Mouse (Mus musculus) cerebellum, adult 11 months (tissue): ENCODE data around the gene Asb14.
"Not testable (repeated sequence)": the region's sequence is repeated elsewhere in the genome, so short reads cannot be mapped to it uniquely, and the experiment has no call there.

ENCODE experiments used
- DNase-seq: peaks from one replicate; pipeline ENCODE4 v3.0.0; 2022

The Asb14 gene

GRCm38 (mm10) chr14:26894392-26894791, at the start of gene Asb14:
Gene Asb14 (plus strand): TSS chr14:26894557.
- no peak for DNase-seq

- DNase-seq = no peak
These were observed 41.3 kb upstream of the Asb14 start for GRCm38 (mm10) chr14:26853053-26853452.

- no peak for DNase-seq
These were observed 40.3 kb upstream of the Asb14 start for GRCm38 (mm10) chr14:26854066-26854465.

- no peak for DNase-seq
These were observed 36.0 kb upstream of the Asb14 start for GRCm38 (mm10) chr14:26858364-26858763.

GRCm38 (mm10) chr14:26859024-26859423, 35.3 kb upstream of the Asb14 start:
- no peak for DNase-seq

- no peak for DNase-seq
These were observed 27.0 kb upstream of the Asb14 start for GRCm38 (mm10) chr14:26867356-26867755.

- DNase-seq = no peak
These were observed 26.1 kb upstream of the Asb14 start for GRCm38 (mm10) chr14:26868299-26868698.

GRCm38 (mm10) chr14:26878756-26879155, 15.6 kb upstream of the Asb14 start:
- no peak for DNase-seq

GRCm38 (mm10) chr14:26879976-26880375, 14.4 kb upstream of the Asb14 start:
- no peak for DNase-seq

GRCm38 (mm10) chr14:26881700-26882099, 12.7 kb upstream of the Asb14 start:
- no peak for DNase-seq

- DNase-seq = no peak
These were observed 7.1 kb upstream of the Asb14 start for GRCm38 (mm10) chr14:26887244-26887643.

GRCm38 (mm10) chr14:26890777-26891176, 3.6 kb upstream of the Asb14 start:
- no peak for DNase-seq

- DNase-seq = no peak
These were observed 5.1 kb downstream of the Asb14 start for GRCm38 (mm10) chr14:26899490-26899889.

GRCm38 (mm10) chr14:26900893-26901292, 6.5 kb downstream of the Asb14 start:
- no peak for DNase-seq

- DNase-seq = no peak
These were observed 13.0 kb downstream of the Asb14 start for GRCm38 (mm10) chr14:26907401-26907800.

- not testable (repeated sequence) for DNase-seq
These were observed 16.1 kb downstream of the Asb14 start for GRCm38 (mm10) chr14:26910461-26910860.

- DNase-seq = no peak
These were observed 16.8 kb downstream of the Asb14 start for GRCm38 (mm10) chr14:26911201-26911600.

GRCm38 (mm10) chr14:26911826-26912225, 17.5 kb downstream of the Asb14 start:
- no peak for DNase-seq

- DNase-seq = no peak
These were observed 19.4 kb downstream of the Asb14 start for GRCm38 (mm10) chr14:26913681-26914268.

GRCm38 (mm10) chr14:26919310-26919709, 25.0 kb downstream of the Asb14 start:
- no peak for DNase-seq

GRCm38 (mm10) chr14:26923702-26924421, 29.5 kb downstream of the Asb14 start:
- DNase-seq = no peak

- DNase-seq = no peak
These were observed 40.5 kb downstream of the Asb14 start for GRCm38 (mm10) chr14:26934891-26935290.

- DNase-seq = no peak
These were observed 41.2 kb downstream of the Asb14 start for GRCm38 (mm10) chr14:26935558-26935957.

- DNase-seq = not testable (repeated sequence)
These were observed 61.8 kb downstream of the Asb14 start for GRCm38 (mm10) chr14:26956139-26956538.

- no peak for DNase-seq
These were observed 66.2 kb downstream of the Asb14 start for GRCm38 (mm10) chr14:26960518-26960917.
